Mouse (Mus musculus) thymus, postnatal 0 days (tissue): ENCODE results near the gene Auh. TPM values are rescaled to one million over a fixed set of nuclear protein-coding genes. Genes with fewer than 3 reads are reported as not detected.
A peak's percentile ranks its signal among the peaks of the same experiment; 100 is the strongest.

Experiments
- DNase-seq: peaks from one replicate; pipeline ENCODE4 v3.0.0-alpha.2; 2015; ENCODE audit warnings: low spot score
- polyA plus RNA-seq: library from polyadenylated mRNA; unstranded; fragments of >200 nt; fragmentation: Nextera tagmentation; extraction: Ambion mirVana; gene quantifications from 2 replicates; pipeline ENCODE4 v1.2.1, GENCODE M21; 2015

The Auh gene
- polyA plus RNA-seq, 1 experiment from 2014 or later = 82.2 TPM

GRCm38 (mm10) chr13:52879918-52880317, 49.6 kb downstream of the Auh start:
- no peak for DNase-seq

GRCm38 (mm10) chr13:52879291-52879690, 50.2 kb downstream of the Auh start:
- DNase-seq = no peak

GRCm38 (mm10) chr13:52878823-52879222, 50.7 kb downstream of the Auh start:
- DNase-seq = no peak

GRCm38 (mm10) chr13:52875541-52876325, 53.7 kb downstream of the Auh start:
- no peak for DNase-seq

GRCm38 (mm10) chr13:52875089-52875488, 54.4 kb downstream of the Auh start:
- no peak for DNase-seq

- DNase-seq = no peak
Observed at GRCm38 (mm10) chr13:52874338-52874737, 55.1 kb downstream of the Auh start.

- DNase-seq = no peak
Observed at GRCm38 (mm10) chr13:52873923-52874322, 55.6 kb downstream of the Auh start.

- no peak for DNase-seq
Observed at GRCm38 (mm10) chr13:52866005-52866792, 63.3 kb downstream of the Auh start.

GRCm38 (mm10) chr13:52863436-52863835, 66.0 kb downstream of the Auh start:
- DNase-seq = no peak

- DNase-seq = no peak
Observed at GRCm38 (mm10) chr13:52860006-52860685, 69.3 kb downstream of the Auh start.

GRCm38 (mm10) chr13:52859065-52859820, 70.2 kb downstream of the Auh start:
- no peak for DNase-seq

GRCm38 (mm10) chr13:52858373-52858772, 71.1 kb downstream of the Auh start:
- no peak for DNase-seq

- no peak for DNase-seq
Observed at GRCm38 (mm10) chr13:52857781-52858180, 71.7 kb downstream of the Auh start.

GRCm38 (mm10) chr13:52853536-52853935, 75.9 kb downstream of the Auh start:
- DNase-seq = no peak

- no peak for DNase-seq
Observed at GRCm38 (mm10) chr13:52851886-52852285, 77.6 kb downstream of the Auh start.

GRCm38 (mm10) chr13:52850024-52850723, 79.3 kb downstream of the Auh start:
- no peak for DNase-seq

GRCm38 (mm10) chr13:52849394-52849801, 80.1 kb downstream of the Auh start:
- peak; percentile 60 for DNase-seq

GRCm38 (mm10) chr13:52847481-52847880, 82.0 kb downstream of the Auh start:
- DNase-seq = no peak

- DNase-seq = no peak
Observed at GRCm38 (mm10) chr13:52847071-52847470, 82.4 kb downstream of the Auh start.

GRCm38 (mm10) chr13:52845618-52846017, 83.9 kb downstream of the Auh start:
- DNase-seq = no peak
